Mouse (Mus musculus): Measurements from ENCODE around the gene Mylk3. TPM values are rescaled to one million over a fixed set of nuclear protein-coding genes. Genes with fewer than 3 reads are reported as not detected.

The Mylk3 gene
- polyA plus RNA-seq, 1 experiment from 2014 or later = 1.7 TPM

- H3K9ac ChIP-seq (ENCODE audit: low read length) = no peak overlapping the region
- no peak overlapping the region for H3K27ac ChIP-seq (replicated peaks; ENCODE audit: low read depth, low read length)
- no peaks in the 10 kb centered on the region for H3K27me3 ChIP-seq (ENCODE audit: control insufficient read depth, insufficient read depth, low read length)
- WGBS = 80% methylated on average over 4 of the region's 4 CpGs
- no peaks in the 10 kb centered on the region; the same call in 1 of the 2 replicates for H3K36me3 ChIP-seq (ENCODE audit: control insufficient read depth, insufficient read depth, low read length)
- no peak overlapping the region for H3K4me3 ChIP-seq (ENCODE audit: low read depth, low read length)
- no peak overlapping the region for H3K4me2 ChIP-seq (ENCODE audit: low read depth, severe bottlenecking)
- no peak for DNase-seq (ENCODE audit: low spot score)
- H3K9me3 ChIP-seq (ENCODE audit: control insufficient read depth, low read length) = no peaks in the 10 kb centered on the region
- H3K4me1 ChIP-seq (ENCODE audit: control insufficient read depth, insufficient read depth, low read length) = peaks cover 9% of the 10 kb centered on the region; the same call in 1 of the 2 replicates
- no peak for ATAC-seq (ENCODE audit: insufficient number of reproducible peaks, low FRiP score, low TSS enrichment, low read depth)
Observed at GRCm38 (mm10) chr8:85427026-85427425, 40.9 kb upstream of the Mylk3 start.

DNA sequence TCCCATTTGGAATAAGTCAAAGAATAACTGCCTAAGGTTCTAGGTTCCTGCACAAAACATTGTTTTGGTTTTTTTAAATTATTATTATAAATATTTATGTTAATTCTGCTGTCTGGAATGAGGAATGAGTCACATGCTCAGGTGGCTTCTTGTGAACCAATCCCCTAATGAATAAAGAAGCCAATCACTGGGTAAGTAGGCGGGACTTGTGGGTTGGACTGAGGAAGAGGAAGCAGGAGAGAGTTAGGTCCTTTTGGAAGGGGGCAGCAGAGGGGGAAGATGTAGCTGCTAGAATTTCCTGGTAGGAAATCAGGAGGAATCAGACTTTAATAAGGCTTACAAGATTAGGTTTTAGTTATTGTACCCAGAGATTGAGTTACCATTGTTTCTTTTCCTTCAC, 35.2 kb upstream of the Mylk3 start:
- 81% methylated on average over 1 of the region's 1 CpGs for WGBS
- H3K4me3 ChIP-seq (ENCODE audit: low read depth, low read length) = no peak overlapping the region
- no peak for ATAC-seq (ENCODE audit: insufficient number of reproducible peaks, low FRiP score, low TSS enrichment, low read depth)
- no peak overlapping the region for H3K4me2 ChIP-seq (ENCODE audit: low read depth, severe bottlenecking)
- no peaks in the 10 kb centered on the region for H3K9me3 ChIP-seq (ENCODE audit: control insufficient read depth, low read length)
- H3K9ac ChIP-seq (ENCODE audit: low read length) = no peak overlapping the region
- no peaks in the 10 kb centered on the region; the same call in 1 of the 2 replicates for H3K36me3 ChIP-seq (ENCODE audit: control insufficient read depth, insufficient read depth, low read length)
- no peak for DNase-seq (ENCODE audit: low spot score)
- H3K27me3 ChIP-seq (ENCODE audit: control insufficient read depth, insufficient read depth, low read length) = no peaks in the 10 kb centered on the region
- H3K4me1 ChIP-seq (ENCODE audit: control insufficient read depth, insufficient read depth, low read length) = no peaks in the 10 kb centered on the region
- H3K27ac ChIP-seq (replicated peaks; ENCODE audit: low read depth, low read length) = no peak overlapping the region

GRCm38 (mm10) chr8:85408526-85408925, 22.4 kb upstream of the Mylk3 start:
- Histone ChIP-seq H3K27me3 (ENCODE audit: control insufficient read depth, insufficient read depth, low read length) (no peaks in the 10 kb centered on the region), H3K9me3 (ENCODE audit: control insufficient read depth, low read length) (no peaks in the 10 kb centered on the region), H3K4me3 (ENCODE audit: low read depth, low read length) (no peak overlapping the region), H3K27ac (replicated peaks; ENCODE audit: low read depth, low read length) (no peak overlapping the region), H3K4me2 (ENCODE audit: low read depth, severe bottlenecking) (no peak overlapping the region), H3K36me3 (ENCODE audit: control insufficient read depth, insufficient read depth, low read length) (peaks cover 2% of the 10 kb centered on the region; the same call in 1 of the 2 replicates), H3K4me1 (ENCODE audit: control insufficient read depth, insufficient read depth, low read length) (no peaks in the 10 kb centered on the region), H3K9ac (ENCODE audit: low read length) (no peak overlapping the region)
- ATAC-seq (ENCODE audit: insufficient number of reproducible peaks, low FRiP score, low TSS enrichment, low read depth) (no peak), DNase-seq (ENCODE audit: low spot score) (no peak)
- WGBS = 80% methylated on average over 3 of the region's 3 CpGs

DNA sequence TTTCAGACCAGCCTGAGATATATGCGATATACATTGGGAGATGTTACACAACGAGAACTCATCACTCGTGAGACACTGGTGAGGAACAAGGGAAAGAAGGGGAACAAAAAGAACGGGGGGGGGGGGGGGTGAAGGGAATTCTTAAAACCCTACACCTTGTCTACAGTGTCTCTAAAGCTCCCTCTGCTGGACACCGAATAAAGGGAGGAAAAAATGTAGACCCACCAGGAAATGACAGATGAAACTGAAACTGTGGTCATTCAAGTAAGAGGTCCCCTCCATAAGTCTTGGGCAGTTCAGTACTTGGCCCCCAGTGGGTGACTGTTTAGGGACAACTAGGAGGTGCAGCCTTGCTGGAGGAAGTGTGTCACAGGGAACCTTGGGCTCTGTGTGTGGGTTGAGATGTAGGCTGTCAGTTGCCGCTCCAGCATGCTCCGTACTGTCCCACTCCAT, 21.9 kb upstream of the Mylk3 start:
- Histone ChIP-seq H3K27me3 (ENCODE audit: control insufficient read depth, insufficient read depth, low read length) (no peaks in the 10 kb centered on the region), H3K36me3 (ENCODE audit: control insufficient read depth, insufficient read depth, low read length) (peaks cover 2% of the 10 kb centered on the region; the same call in 1 of the 2 replicates), H3K9ac (ENCODE audit: low read length) (no peak overlapping the region), H3K4me3 (ENCODE audit: low read depth, low read length) (no peak overlapping the region), H3K4me2 (ENCODE audit: low read depth, severe bottlenecking) (no peak overlapping the region), H3K27ac (replicated peaks; ENCODE audit: low read depth, low read length) (no peak overlapping the region), H3K4me1 (ENCODE audit: control insufficient read depth, insufficient read depth, low read length) (no peaks in the 10 kb centered on the region), H3K9me3 (ENCODE audit: control insufficient read depth, low read length) (no peaks in the 10 kb centered on the region)
- ATAC-seq (ENCODE audit: insufficient number of reproducible peaks, low FRiP score, low TSS enrichment, low read depth) = no peak
- WGBS = 77% methylated on average over 7 of the region's 7 CpGs
- DNase-seq (ENCODE audit: low spot score) = no peak

DNA sequence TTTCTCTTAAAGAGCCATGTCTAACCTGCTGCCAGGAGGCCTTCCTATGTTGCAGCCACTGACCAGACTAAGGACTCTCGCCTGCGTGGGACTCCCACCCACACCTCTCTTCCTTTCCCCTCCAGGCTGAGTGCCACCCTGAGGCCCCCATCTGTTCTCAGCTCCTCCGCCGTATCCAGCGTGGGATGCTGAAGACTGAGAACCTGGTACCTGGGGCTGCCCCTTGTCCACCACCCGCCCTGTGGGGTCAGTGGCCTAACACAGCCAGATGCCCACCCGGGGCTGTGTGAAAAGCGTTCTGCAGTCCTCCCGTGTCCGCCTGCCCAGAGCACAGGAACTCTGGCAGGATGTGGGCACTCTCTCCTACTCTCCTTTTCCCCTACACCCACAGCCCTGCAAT, 19.8 kb upstream of the Mylk3 start:
- Histone ChIP-seq H3K9ac (ENCODE audit: low read length) (no peak overlapping the region), H3K4me1 (ENCODE audit: control insufficient read depth, insufficient read depth, low read length) (no peaks in the 10 kb centered on the region), H3K4me3 (ENCODE audit: low read depth, low read length) (no peak overlapping the region), H3K27ac (replicated peaks; ENCODE audit: low read depth, low read length) (no peak overlapping the region), H3K27me3 (ENCODE audit: control insufficient read depth, insufficient read depth, low read length) (no peaks in the 10 kb centered on the region), H3K36me3 (ENCODE audit: control insufficient read depth, insufficient read depth, low read length) (peaks cover 2% of the 10 kb centered on the region; the same call in 1 of the 2 replicates), H3K9me3 (ENCODE audit: control insufficient read depth, low read length) (no peaks in the 10 kb centered on the region), H3K4me2 (ENCODE audit: low read depth, severe bottlenecking) (no peak overlapping the region)
- ATAC-seq (ENCODE audit: insufficient number of reproducible peaks, low FRiP score, low TSS enrichment, low read depth) (no peak), DNase-seq (ENCODE audit: low spot score) (no peak)
- WGBS = 76% methylated on average over 10 of the region's 10 CpGs

DNA sequence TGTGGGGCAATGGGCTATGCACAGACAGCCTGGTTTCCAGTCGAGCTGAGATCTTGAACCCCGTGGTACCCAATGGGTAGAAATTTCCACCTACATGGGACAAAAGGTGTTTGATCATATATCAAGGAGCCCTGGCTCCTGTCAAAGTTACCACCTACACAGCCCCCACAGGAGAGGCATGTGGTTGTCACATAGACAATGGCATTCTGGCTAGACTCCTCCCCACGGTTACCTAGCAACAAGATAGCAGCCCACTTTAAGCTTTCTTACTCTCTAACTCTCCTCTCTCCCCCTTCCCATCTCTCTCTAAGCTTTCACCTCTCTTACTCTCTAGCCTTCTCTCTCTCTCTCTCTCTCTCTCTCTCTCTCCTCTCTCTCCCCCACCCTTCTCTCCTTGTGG, 19.3 kb upstream of the Mylk3 start:
- WGBS = 43% methylated on average over 3 of the region's 3 CpGs
- Histone ChIP-seq H3K4me1 (ENCODE audit: control insufficient read depth, insufficient read depth, low read length) (no peaks in the 10 kb centered on the region), H3K27me3 (ENCODE audit: control insufficient read depth, insufficient read depth, low read length) (no peaks in the 10 kb centered on the region), H3K4me2 (ENCODE audit: low read depth, severe bottlenecking) (no peak overlapping the region), H3K9ac (ENCODE audit: low read length) (no peak overlapping the region), H3K9me3 (ENCODE audit: control insufficient read depth, low read length) (no peaks in the 10 kb centered on the region), H3K36me3 (ENCODE audit: control insufficient read depth, insufficient read depth, low read length) (no peaks in the 10 kb centered on the region; the same call in 1 of the 2 replicates), H3K27ac (replicated peaks; ENCODE audit: low read depth, low read length) (no peak overlapping the region), H3K4me3 (ENCODE audit: low read depth, low read length) (no peak overlapping the region)
- no peak for DNase-seq (ENCODE audit: low spot score)
- no peak for ATAC-seq (ENCODE audit: insufficient number of reproducible peaks, low FRiP score, low TSS enrichment, low read depth)

DNA sequence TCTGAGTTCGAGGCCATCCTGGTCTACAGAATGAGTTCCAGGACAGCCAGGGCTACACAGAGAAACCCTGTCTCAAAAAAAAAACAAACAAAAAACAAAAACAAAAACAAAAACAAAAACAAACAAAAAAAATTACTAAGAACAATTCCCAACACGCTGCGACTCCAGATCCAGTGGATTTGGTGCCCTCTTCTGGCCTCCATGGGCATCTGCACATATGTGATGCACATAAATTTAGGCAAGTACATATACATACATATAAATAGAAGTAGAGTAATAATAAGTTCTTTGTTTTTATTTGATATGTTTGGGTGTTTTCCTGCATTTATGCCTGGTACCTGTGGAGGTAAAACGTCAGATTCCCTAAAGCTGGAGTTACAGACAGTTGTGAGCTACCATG, 12.4 kb upstream of the Mylk3 start:
- H3K4me3 ChIP-seq (ENCODE audit: low read depth, low read length) = no peak overlapping the region
- H3K36me3 ChIP-seq (ENCODE audit: control insufficient read depth, insufficient read depth, low read length) = no peaks in the 10 kb centered on the region
- no peak for DNase-seq (ENCODE audit: low spot score)
- no peak for ATAC-seq (ENCODE audit: insufficient number of reproducible peaks, low FRiP score, low TSS enrichment, low read depth)
- H3K9me3 ChIP-seq (ENCODE audit: control insufficient read depth, low read length) = no peaks in the 10 kb centered on the region
- H3K9ac ChIP-seq (ENCODE audit: low read length) = no peak overlapping the region
- H3K4me1 ChIP-seq (ENCODE audit: control insufficient read depth, insufficient read depth, low read length) = no peaks in the 10 kb centered on the region
- no peak overlapping the region for H3K4me2 ChIP-seq (ENCODE audit: low read depth, severe bottlenecking)
- WGBS = 86% methylated on average over 4 of the region's 4 CpGs
- no peak overlapping the region for H3K27ac ChIP-seq (replicated peaks; ENCODE audit: low read depth, low read length)
- no peaks in the 10 kb centered on the region for H3K27me3 ChIP-seq (ENCODE audit: control insufficient read depth, insufficient read depth, low read length)

- ATAC-seq (ENCODE audit: insufficient number of reproducible peaks, low FRiP score, low TSS enrichment, low read depth) = no peak
- Histone ChIP-seq H3K9ac (ENCODE audit: low read length) (no peak overlapping the region), H3K4me2 (ENCODE audit: low read depth, severe bottlenecking) (no peak overlapping the region), H3K4me1 (ENCODE audit: control insufficient read depth, insufficient read depth, low read length) (no peaks in the 10 kb centered on the region), H3K27me3 (ENCODE audit: control insufficient read depth, insufficient read depth, low read length) (no peaks in the 10 kb centered on the region), H3K36me3 (ENCODE audit: control insufficient read depth, insufficient read depth, low read length) (no peaks in the 10 kb centered on the region), H3K27ac (replicated peaks; ENCODE audit: low read depth, low read length) (no peak overlapping the region), H3K9me3 (ENCODE audit: control insufficient read depth, low read length) (no peaks in the 10 kb centered on the region), H3K4me3 (ENCODE audit: low read depth, low read length) (no peak overlapping the region)
- 45% methylated on average over 5 of the region's 5 CpGs for WGBS
- DNase-seq (ENCODE audit: low spot score) = peak; percentile 57
Observed at GRCm38 (mm10) chr8:85397508-85397907, 11.4 kb upstream of the Mylk3 start.

DNA sequence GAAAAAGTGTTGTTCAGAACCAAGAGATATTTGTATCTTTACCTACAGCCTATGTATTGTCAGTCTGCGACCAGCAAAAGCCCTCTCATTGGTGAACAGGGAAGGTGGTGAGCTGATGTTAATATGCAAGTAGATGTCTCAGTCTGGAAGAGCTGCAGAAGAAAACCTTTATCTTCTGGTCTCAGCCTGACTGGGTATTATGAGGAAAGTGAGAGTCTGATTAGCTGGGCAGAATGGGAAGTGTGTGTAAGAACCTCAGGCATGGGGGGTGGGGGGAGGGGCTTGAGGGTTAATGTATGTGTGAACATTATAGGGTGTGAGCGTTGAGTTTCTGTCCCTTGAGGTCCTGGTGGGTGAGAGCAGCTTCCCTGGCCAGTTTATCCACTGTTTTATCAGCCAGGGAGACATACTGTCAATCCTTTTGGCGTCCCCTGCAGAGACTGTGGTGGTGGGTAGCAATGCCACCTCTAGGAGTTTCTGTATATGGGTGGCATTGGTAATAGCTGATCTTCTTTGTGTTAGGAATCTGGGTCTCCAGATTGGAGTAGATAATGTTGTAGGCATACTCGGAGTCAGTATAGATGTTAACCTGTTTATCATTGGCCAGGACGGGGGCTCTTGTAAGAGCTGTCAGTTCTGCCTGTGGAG, 10.4 kb upstream of the Mylk3 start:
- Histone ChIP-seq H3K9ac (ENCODE audit: low read length) (no peak overlapping the region), H3K27ac (replicated peaks; ENCODE audit: low read depth, low read length) (no peak overlapping the region), H3K4me1 (ENCODE audit: control insufficient read depth, insufficient read depth, low read length) (no peaks in the 10 kb centered on the region), H3K4me3 (ENCODE audit: low read depth, low read length) (no peak overlapping the region), H3K4me2 (ENCODE audit: low read depth, severe bottlenecking) (no peak overlapping the region), H3K36me3 (ENCODE audit: control insufficient read depth, insufficient read depth, low read length) (no peaks in the 10 kb centered on the region), H3K27me3 (ENCODE audit: control insufficient read depth, insufficient read depth, low read length) (no peaks in the 10 kb centered on the region), H3K9me3 (ENCODE audit: control insufficient read depth, low read length) (no peaks in the 10 kb centered on the region)
- ATAC-seq (ENCODE audit: insufficient number of reproducible peaks, low FRiP score, low TSS enrichment, low read depth) = no peak
- no peak for DNase-seq (ENCODE audit: low spot score)
- 84% methylated on average over 5 of the region's 5 CpGs for WGBS
